Mouse (Mus musculus) heart, embryonic 16.5 days (tissue): Measurements from ENCODE around the gene Baz1b. TPM values are rescaled to one million over a fixed set of nuclear protein-coding genes. Genes with fewer than 3 reads are reported as not detected.

Experiments
- ATAC-seq: fragments of 200-750 bp; cut with Nextera tagmentation; replicated peaks from 2 replicates; pipeline ENCODE4 v1.8.0; 2017; ENCODE audit warnings: moderate number of reproducible peaks; ENCODE audit not compliant: insufficient read depth, low FRiP score; ENCODE audit errors: extremely low read depth
- H3K27ac ChIP-seq: fragments of 300-500 bp; sonication (generic); 2 replicates; pipeline ENCODE4 v1.5.1; 2014; ENCODE audit warnings: mild to moderate bottlenecking, low read length, control low read depth, moderate library complexity
- H3K27me3 ChIP-seq: fragments of 300-500 bp; sonication (generic); 2 replicates; pipeline ENCODE4 v1.6.1; 2014; ENCODE audit warnings: low read length, mixed read lengths; ENCODE audit not compliant: control insufficient read depth, insufficient read depth
- H3K36me3 ChIP-seq: fragments of 300-500 bp; sonication (generic); 2 replicates; pipeline ENCODE4 v1.6.1; 2014; ENCODE audit not compliant: control insufficient read depth, insufficient read depth
- H3K4me1 ChIP-seq: fragments of 300-500 bp; sonication (generic); 2 replicates; pipeline ENCODE4 v1.6.1; 2014; ENCODE audit warnings: low read length, mixed read lengths; ENCODE audit not compliant: control insufficient read depth, insufficient read depth
- H3K4me2 ChIP-seq: fragments of 300-500 bp; sonication (generic); 2 replicates; pipeline ENCODE4 v1.6.1; 2014; ENCODE audit warnings: low read depth, mild to moderate bottlenecking, control low read depth, low read length
- H3K4me3 ChIP-seq: fragments of 300-500 bp; sonication (generic); 2 replicates; pipeline ENCODE4 v1.5.1; 2014; ENCODE audit warnings: mild to moderate bottlenecking, control low read depth, low read length
- H3K9ac ChIP-seq: fragments of 300-500 bp; sonication (generic); 2 replicates; pipeline ENCODE4 v1.6.1; 2014; ENCODE audit warnings: low read length, control low read depth
- H3K9me3 ChIP-seq: fragments of 300-500 bp; sonication (generic); replicated peaks from 2 replicates; pipeline ENCODE4 v1.6.1; 2016; ENCODE audit warnings: low read length; ENCODE audit not compliant: control insufficient read depth
- WGBS: fragments of 180-500 bp; shearing (Covaris S2); extraction: QIAGEN DNeasy Blood & Tissue Kit; methylation state at CpG from one replicate; pipeline ENCODE4 v1.1.7; 2014; 5-methylcytosine and 5-hydroxymethylcytosine counted together
- polyA plus RNA-seq: library from polyadenylated mRNA; unstranded; fragments of >200 nt; fragmentation: Nextera tagmentation; extraction: Ambion mirVana; gene quantifications from 2 replicates; pipeline ENCODE4 v1.2.1, GENCODE M21; 2015

The Baz1b gene
- polyA plus RNA-seq, 1 experiment from 2014 or later, result 21.1 TPM

- H3K4me2 ChIP-seq, result no peak overlapping the region
- ATAC-seq, result no peak; the same call in 1 of the 2 replicates
- H3K27ac ChIP-seq, result 0 out of 2 replicates have a peak overlapping the region, but pooled peaks have one; percentile 9
- H3K4me1 ChIP-seq, result peaks cover 8% of the 10 kb centered on the region
- H3K9ac ChIP-seq, result no peak overlapping the region
- no peaks in the 10 kb centered on the region for H3K27me3 ChIP-seq
- no peaks in the 10 kb centered on the region for H3K36me3 ChIP-seq
- H3K4me3 ChIP-seq, result no peak overlapping the region
- WGBS, result 55% methylated on average over 8 of the region's 8 CpGs
- no peaks in the 10 kb centered on the region for H3K9me3 ChIP-seq
These were observed 82.4 kb downstream of the Baz1b start for GRCm38 (mm10) chr5:135269451-135269850.

DNA sequence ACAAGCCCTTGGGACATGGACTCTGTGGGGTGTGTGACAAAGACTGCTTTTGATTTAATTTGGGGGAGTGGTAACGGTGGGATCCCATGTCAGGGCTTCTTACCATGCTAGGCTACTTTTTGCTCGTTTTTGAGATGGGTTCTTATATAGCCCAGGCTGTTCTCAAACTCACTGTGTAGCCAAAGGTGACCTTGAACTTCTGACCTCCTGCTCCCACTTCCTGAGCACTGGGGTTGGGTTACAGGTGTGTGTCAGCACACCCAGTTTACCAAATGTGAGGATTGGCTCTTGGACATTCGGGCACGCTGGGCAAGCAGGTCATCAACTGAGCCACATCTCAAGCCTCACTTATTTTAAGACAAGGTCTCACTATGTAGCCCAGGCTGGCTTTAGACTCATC, 83.3 kb downstream of the Baz1b start:
- Histone ChIP-seq H3K9ac (no peak overlapping the region), H3K9me3 (no peaks in the 10 kb centered on the region), H3K27ac (no peak overlapping the region), H3K4me2 (no peak overlapping the region), H3K4me1 (peaks cover 13% of the 10 kb centered on the region), H3K27me3 (no peaks in the 10 kb centered on the region), H3K36me3 (no peaks in the 10 kb centered on the region), H3K4me3 (no peak overlapping the region)
- 86% methylated on average over 4 of the region's 4 CpGs for WGBS
- no peak for ATAC-seq

GRCm38 (mm10) chr5:135271563-135272165, 84.6 kb downstream of the Baz1b start:
- Histone ChIP-seq H3K4me3 (no peak overlapping the region), H3K27ac (no peak overlapping the region), H3K4me1 (peaks cover 13% of the 10 kb centered on the region), H3K27me3 (peaks cover 2% of the 10 kb centered on the region), H3K9me3 (no peaks in the 10 kb centered on the region), H3K4me2 (no peak overlapping the region), H3K9ac (no peak overlapping the region), H3K36me3 (no peaks in the 10 kb centered on the region)
- 74% methylated on average over 12 of the region's 12 CpGs for WGBS
- no peak for ATAC-seq

DNA sequence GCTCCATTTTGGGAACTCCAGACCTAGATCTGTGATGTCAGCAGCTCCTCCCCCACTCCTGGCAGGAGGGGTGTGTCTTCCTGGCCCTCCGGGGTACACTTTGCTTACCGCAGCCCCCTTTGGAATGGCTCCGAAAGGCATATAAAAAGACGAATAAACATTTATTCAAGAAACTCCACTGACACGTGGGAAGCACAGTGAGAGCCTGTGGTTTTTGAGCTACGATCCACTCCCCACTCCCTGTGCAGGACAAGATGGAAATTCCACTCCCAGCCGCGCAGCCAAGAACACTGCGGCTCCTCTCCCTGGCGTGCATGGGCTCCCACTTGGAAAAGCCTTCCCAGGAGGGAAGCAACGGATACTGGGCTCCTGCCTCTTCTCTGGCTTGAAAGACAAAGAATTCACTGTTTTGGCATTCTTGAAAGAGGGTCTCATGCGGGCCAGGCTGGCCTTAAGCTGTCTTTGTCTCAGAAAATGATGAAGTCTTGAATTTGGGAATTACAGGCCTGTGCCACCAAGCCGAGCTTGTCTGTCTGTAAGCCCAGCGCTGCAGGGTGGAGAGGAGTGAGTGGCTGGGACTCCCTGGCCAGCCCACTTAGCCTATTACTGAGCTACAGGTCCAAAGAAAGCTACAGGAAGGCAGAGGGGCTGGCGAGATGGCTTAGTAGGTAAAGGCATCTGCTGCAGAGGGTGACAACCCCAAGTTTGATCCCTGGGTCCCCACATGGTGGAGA, 87.8 kb downstream of the Baz1b start:
- no peaks in the 10 kb centered on the region for H3K36me3 ChIP-seq
- 27% methylated on average over 15 of the region's 15 CpGs for WGBS
- H3K4me1 ChIP-seq, result peaks cover 10% of the 10 kb centered on the region
- 0 out of 2 replicates have a peak overlapping the region, but pooled peaks have one; percentile 25 for H3K9ac ChIP-seq
- peak overlapping the region; percentile 2; the same call in 1 of the 2 replicates for H3K4me3 ChIP-seq
- no peaks in the 10 kb centered on the region for H3K9me3 ChIP-seq
- peaks cover 3% of the 10 kb centered on the region for H3K27me3 ChIP-seq
- peak overlapping the region; percentile 44 for H3K4me2 ChIP-seq
- peak overlapping the region; percentile 20 for H3K27ac ChIP-seq
- peak; percentile 37; the same call in 1 of the 2 replicates for ATAC-seq

- no peaks in the 10 kb centered on the region for H3K36me3 ChIP-seq
- 8% methylated on average over 36 of the region's 36 CpGs for WGBS
- H3K4me3 ChIP-seq, result peak overlapping the region; percentile 29
- peak overlapping the region; percentile 55 for H3K4me2 ChIP-seq
- H3K4me1 ChIP-seq, result peaks cover 10% of the 10 kb centered on the region
- peak overlapping the region; percentile 61 for H3K9ac ChIP-seq
- peaks cover 3% of the 10 kb centered on the region for H3K27me3 ChIP-seq
- no peaks in the 10 kb centered on the region for H3K9me3 ChIP-seq
- H3K27ac ChIP-seq, result no peak overlapping the region
- ATAC-seq, result no peak
These were observed 89.5 kb downstream of the Baz1b start for GRCm38 (mm10) chr5:135276597-135276996.

GRCm38 (mm10) chr5:135280226-135280625, 93.2 kb downstream of the Baz1b start:
- Histone ChIP-seq H3K27me3 (peaks cover 3% of the 10 kb centered on the region), H3K4me1 (no peaks in the 10 kb centered on the region; the same call in 1 of the 2 replicates), H3K36me3 (no peaks in the 10 kb centered on the region), H3K4me2 (no peak overlapping the region), H3K4me3 (no peak overlapping the region), H3K9me3 (no peaks in the 10 kb centered on the region), H3K27ac (no peak overlapping the region), H3K9ac (no peak overlapping the region)
- ATAC-seq, result no peak
- WGBS, result 60% methylated on average over 9 of the region's 9 CpGs

DNA sequence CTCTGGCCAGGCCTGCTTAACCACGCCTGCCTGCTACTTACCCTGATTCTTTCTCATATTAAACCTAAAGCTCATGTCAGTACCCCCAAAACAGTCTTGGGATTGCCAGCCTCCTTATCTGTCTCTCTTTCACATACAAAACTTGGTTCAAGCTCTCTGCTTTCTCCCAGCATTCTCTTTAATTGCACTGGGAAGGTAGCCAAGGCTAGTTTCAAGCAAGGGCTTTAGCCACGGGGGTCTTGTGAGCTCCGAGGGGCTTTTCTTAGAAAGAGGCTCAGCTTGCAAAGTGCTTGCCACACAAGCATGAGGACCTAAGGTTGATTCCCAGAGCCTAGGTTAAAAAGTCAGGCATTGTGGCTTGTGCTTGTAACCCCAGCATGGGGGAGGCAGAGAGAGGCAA, 98.1 kb downstream of the Baz1b start:
- no peaks in the 10 kb centered on the region; the same call in 1 of the 2 replicates for H3K4me1 ChIP-seq
- ATAC-seq, result no peak

GRCm38 (mm10) chr5:135286185-135286584, 99.1 kb downstream of the Baz1b start:
- no peak overlapping the region for H3K9ac ChIP-seq
- no peak overlapping the region for H3K4me2 ChIP-seq
- peak; percentile 54; the same call in 1 of the 2 replicates for ATAC-seq
- H3K4me3 ChIP-seq, result no peak overlapping the region
- H3K9me3 ChIP-seq, result no peaks in the 10 kb centered on the region
- WGBS, result 0% methylated on average over 6 of the region's 6 CpGs
- H3K27me3 ChIP-seq, result no peaks in the 10 kb centered on the region
- H3K36me3 ChIP-seq, result no peaks in the 10 kb centered on the region
- no peak overlapping the region for H3K27ac ChIP-seq
- H3K4me1 ChIP-seq, result no peaks in the 10 kb centered on the region

More for the DNA sequence above, 98.1 kb downstream of the Baz1b start:
- H3K9me3 ChIP-seq, result no peaks in the 10 kb centered on the region
- 71% methylated on average over 3 of the region's 3 CpGs for WGBS
- no peaks in the 10 kb centered on the region for H3K27me3 ChIP-seq
- H3K4me2 ChIP-seq, result no peak overlapping the region
- no peak overlapping the region for H3K4me3 ChIP-seq
- no peaks in the 10 kb centered on the region for H3K36me3 ChIP-seq
- no peak overlapping the region for H3K9ac ChIP-seq
- H3K27ac ChIP-seq, result no peak overlapping the region

DNA sequence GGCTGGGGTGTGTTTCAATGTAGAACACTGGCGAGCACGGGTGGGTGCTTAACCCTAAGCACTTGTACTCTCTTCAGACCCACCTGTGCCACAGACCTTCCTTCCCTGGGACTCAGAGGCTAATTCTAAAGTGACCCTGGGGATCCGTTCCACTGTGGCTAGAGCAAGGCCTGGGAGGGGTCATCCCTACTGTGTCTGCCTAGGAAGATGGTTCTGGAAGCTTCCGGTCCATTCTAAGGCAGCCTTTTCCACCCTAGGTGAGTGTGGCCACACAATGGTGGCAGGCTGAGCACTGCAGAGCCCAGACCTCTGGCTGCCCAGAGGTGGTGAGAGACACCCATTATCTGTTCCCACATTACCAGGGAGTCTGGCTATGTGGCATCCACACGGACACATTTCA, 99.9 kb downstream of the Baz1b start:
- Histone ChIP-seq H3K27me3 (no peaks in the 10 kb centered on the region), H3K4me2 (no peak overlapping the region), H3K9ac (no peak overlapping the region), H3K36me3 (no peaks in the 10 kb centered on the region), H3K4me1 (no peaks in the 10 kb centered on the region), H3K9me3 (no peaks in the 10 kb centered on the region), H3K4me3 (no peak overlapping the region), H3K27ac (no peak overlapping the region)
- 66% methylated on average over 5 of the region's 5 CpGs for WGBS
- ATAC-seq, result no peak
